Mouse (Mus musculus): ENCODE measurements around the gene Ldlrad3. TPM values are rescaled to one million over a fixed set of nuclear protein-coding genes. Genes with fewer than 3 reads are reported as not detected.

Ldlrad3 gene
- polyA plus RNA-seq, 1 experiment from 2014 or later = 29.0 TPM

- no peaks in the 10 kb centered on the region for H3K27me3 ChIP-seq (replicated peaks; ENCODE audit: control insufficient read depth, insufficient read depth, low read length)
- peaks cover 9% of the 10 kb centered on the region for H3K4me1 ChIP-seq (replicated peaks; ENCODE audit: control insufficient read depth, insufficient read depth, low read length)
- 59% methylated on average over 10 of the region's 10 CpGs for WGBS
- H3K9ac ChIP-seq (replicated peaks; ENCODE audit: low read depth, low read length) = no peak overlapping the region
- H3K27ac ChIP-seq (ENCODE audit: low read length) = no peak overlapping the region
- no peaks in the 10 kb centered on the region; the same call in 1 of the 2 replicates for H3K36me3 ChIP-seq (ENCODE audit: control insufficient read depth, insufficient read depth)
- no peak for ATAC-seq
- H3K9me3 ChIP-seq (ENCODE audit: control insufficient read depth, low read length) = no peaks in the 10 kb centered on the region
- H3K4me2 ChIP-seq (ENCODE audit: low read length) = no peak overlapping the region
- no peak overlapping the region for H3K4me3 ChIP-seq (replicated peaks; ENCODE audit: low read length)
These were observed 278.7 kb downstream of the Ldlrad3 start for GRCm38 (mm10) chr2:101907386-101908022.

DNA sequence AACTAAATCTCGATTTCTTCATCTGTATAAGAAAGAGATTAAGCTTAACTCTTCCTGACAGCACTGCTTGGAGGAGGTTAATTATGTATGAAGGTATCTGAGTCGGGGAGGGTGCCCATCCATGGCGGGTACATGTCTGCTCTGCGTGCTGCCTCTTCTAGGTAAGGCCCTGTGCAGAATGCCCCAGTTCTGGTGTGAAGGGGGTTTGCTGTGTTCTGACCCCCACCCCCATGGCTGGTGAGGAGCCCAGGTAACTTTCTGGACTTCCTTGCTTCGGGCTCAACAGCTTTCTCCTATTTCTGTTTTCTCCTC, 279.9 kb downstream of the Ldlrad3 start:
- H3K9me3 ChIP-seq (ENCODE audit: control insufficient read depth, low read length) = no peaks in the 10 kb centered on the region
- H3K27me3 ChIP-seq (replicated peaks; ENCODE audit: control insufficient read depth, insufficient read depth, low read length) = no peaks in the 10 kb centered on the region
- no peak overlapping the region for H3K4me3 ChIP-seq (replicated peaks; ENCODE audit: low read length)
- no peak overlapping the region for H3K27ac ChIP-seq (ENCODE audit: low read length)
- 57% methylated on average over 5 of the region's 5 CpGs for WGBS
- H3K36me3 ChIP-seq (ENCODE audit: control insufficient read depth, insufficient read depth) = no peaks in the 10 kb centered on the region; the same call in 1 of the 2 replicates
- peaks cover 9% of the 10 kb centered on the region for H3K4me1 ChIP-seq (replicated peaks; ENCODE audit: control insufficient read depth, insufficient read depth, low read length)
- ATAC-seq = peak; percentile 34
- peak overlapping the region; percentile 58; the same call in 1 of the 2 replicates for H3K4me2 ChIP-seq (ENCODE audit: low read length)
- H3K9ac ChIP-seq (replicated peaks; ENCODE audit: low read depth, low read length) = peak overlapping the region; percentile 58

DNA sequence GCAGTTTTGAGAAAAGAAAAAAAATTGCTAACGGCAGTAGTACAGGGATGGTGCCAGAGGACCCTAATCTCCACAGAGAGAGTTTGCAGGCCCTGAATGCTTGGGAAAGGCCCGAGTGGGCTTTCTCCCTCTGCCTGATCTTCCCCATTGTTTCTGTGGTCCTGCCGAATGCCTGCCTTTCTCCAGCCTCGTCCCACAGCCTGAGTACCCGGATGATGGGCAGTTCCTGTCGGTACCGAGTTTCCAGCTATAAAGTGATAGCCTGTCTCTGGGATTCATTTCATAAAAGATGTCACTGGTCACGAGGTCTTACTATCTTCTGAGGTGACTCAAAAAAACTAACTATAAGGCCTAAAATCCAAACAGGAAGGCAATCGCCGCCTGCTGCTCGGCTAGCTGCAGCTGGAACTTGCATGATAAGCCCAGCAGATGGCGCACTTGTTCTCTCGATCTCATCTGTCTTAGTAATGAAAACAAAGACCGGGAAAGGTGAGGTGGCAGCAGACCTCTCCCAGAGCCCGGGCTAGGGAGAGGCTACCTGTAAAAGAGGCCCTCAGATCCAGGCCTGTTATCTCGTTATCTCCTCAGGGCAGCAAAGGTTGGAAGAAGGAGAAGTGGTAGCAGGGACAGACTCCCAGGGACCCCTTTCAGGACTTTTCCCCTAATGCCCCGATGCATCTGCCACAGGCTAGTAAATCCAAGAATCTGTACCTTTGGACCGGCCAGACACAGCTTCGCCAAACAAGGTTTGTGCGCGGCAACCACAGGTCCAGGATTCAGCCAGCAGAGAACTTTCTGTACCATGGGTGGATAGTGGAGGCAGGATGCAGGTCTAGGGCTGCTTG, 280.4 kb downstream of the Ldlrad3 start:
- WGBS = 16% methylated on average over 21 of the region's 21 CpGs
- Histone ChIP-seq H3K27ac (ENCODE audit: low read length) (0 out of 2 replicates have a peak overlapping the region, but pooled peaks have one; percentile 12), H3K9me3 (ENCODE audit: control insufficient read depth, low read length) (no peaks in the 10 kb centered on the region), H3K9ac (replicated peaks; ENCODE audit: low read depth, low read length) (peak overlapping the region; percentile 58), H3K4me3 (replicated peaks; ENCODE audit: low read length) (peak overlapping the region; percentile 26), H3K4me1 (replicated peaks; ENCODE audit: control insufficient read depth, insufficient read depth, low read length) (peaks cover 9% of the 10 kb centered on the region), H3K36me3 (ENCODE audit: control insufficient read depth, insufficient read depth) (no peaks in the 10 kb centered on the region; the same call in 1 of the 2 replicates), H3K4me2 (ENCODE audit: low read length) (peak overlapping the region; percentile 58), H3K27me3 (replicated peaks; ENCODE audit: control insufficient read depth, insufficient read depth, low read length) (no peaks in the 10 kb centered on the region)
- ATAC-seq = peak; percentile 77

GRCm38 (mm10) chr2:101902196-101902595, 284.0 kb downstream of the Ldlrad3 start:
- H3K27ac ChIP-seq (ENCODE audit: low read length) = no peak overlapping the region
- 76% methylated on average over 4 of the region's 4 CpGs for WGBS
- ATAC-seq = no peak
- no peak overlapping the region for H3K4me3 ChIP-seq (replicated peaks; ENCODE audit: low read length)
- peaks cover 9% of the 10 kb centered on the region for H3K4me1 ChIP-seq (replicated peaks; ENCODE audit: control insufficient read depth, insufficient read depth, low read length)
- no peak overlapping the region for H3K9ac ChIP-seq (replicated peaks; ENCODE audit: low read depth, low read length)
- no peak overlapping the region for H3K4me2 ChIP-seq (ENCODE audit: low read length)
- no peaks in the 10 kb centered on the region for H3K9me3 ChIP-seq (ENCODE audit: control insufficient read depth, low read length)
- 0 out of 2 replicates have a peak, but pooled peaks cover 6% of the 10 kb centered on the region for H3K36me3 ChIP-seq (ENCODE audit: control insufficient read depth, insufficient read depth)
- H3K27me3 ChIP-seq (replicated peaks; ENCODE audit: control insufficient read depth, insufficient read depth, low read length) = no peaks in the 10 kb centered on the region

Other genes with a start within 250 kb of the Ldlrad3 start
- gene Trim44, start 221.4 kb upstream of the Ldlrad3 start, polyA plus RNA-seq (2015; fragmentation: Nextera tagmentation; extraction: Ambion mirVana) = 43.7 and 48.2 TPM in 2 replicates

All from forebrain, embryonic 16.5 days (tissue).